Mouse (Mus musculus): ENCODE data around the gene Lhcgr. TPM values are rescaled to one million over a fixed set of nuclear protein-coding genes. Genes with fewer than 3 reads are reported as not detected.

Gene Lhcgr
- polyA plus RNA-seq, 1 experiment: not detected

GRCm38 (mm10) chr17:88749646-88750045, 42.1 kb downstream of the Lhcgr start:
- WGBS: 60% methylated on average over 8 of the region's 8 CpGs
- no peak for DNase-seq (ENCODE audit: low read depth, low spot score)

- 41% methylated on average over 8 of the region's 8 CpGs for WGBS
- no peak for DNase-seq (ENCODE audit: low read depth, low spot score)
Observed at GRCm38 (mm10) chr17:88706231-88706649, 85.5 kb downstream of the Lhcgr start.

DNA sequence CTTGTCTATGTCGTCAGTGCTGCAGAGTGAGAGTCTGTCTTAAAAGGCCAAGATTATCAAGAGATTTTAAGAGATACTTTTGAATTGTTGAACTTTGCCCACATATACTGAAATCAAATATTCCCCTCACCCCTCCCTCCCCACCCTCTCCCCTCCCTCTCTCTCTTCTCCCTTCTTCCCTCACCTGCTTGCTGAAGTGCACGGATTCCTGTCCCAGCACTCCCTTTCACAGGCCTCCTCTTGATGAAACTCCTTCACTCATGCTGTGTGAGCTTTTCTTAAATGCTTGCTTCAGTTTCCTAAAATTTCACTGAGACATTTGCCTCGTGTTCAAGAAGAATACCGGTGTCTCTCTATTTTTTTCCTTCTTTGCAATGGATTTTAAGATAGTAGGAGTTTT, 88.7 kb downstream of the Lhcgr start:
- 30% methylated on average over 4 of the region's 4 CpGs for WGBS
- no peak for DNase-seq (ENCODE audit: low read depth, low spot score)

DNA sequence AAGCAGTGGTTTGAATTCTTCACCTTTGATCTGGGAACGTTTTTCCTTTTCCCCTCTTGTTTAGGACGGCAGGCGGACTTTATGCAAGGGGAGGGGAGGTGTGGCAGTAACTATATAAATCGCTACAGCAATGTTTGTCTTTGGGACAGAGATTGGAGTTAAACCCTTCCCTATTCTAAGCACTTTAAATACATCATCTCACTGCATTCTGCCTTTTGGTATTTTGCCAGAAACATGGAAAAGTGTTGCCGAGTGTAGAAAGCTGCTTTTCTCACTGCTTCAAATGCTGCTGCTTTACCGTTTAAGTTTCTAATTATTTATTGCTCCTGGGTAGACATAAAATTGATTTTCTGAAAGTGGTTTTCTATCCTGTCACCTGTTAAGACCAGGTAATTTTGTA, 89.4 kb downstream of the Lhcgr start:
- no peak for DNase-seq (ENCODE audit: low read depth, low spot score)
- WGBS: 8% methylated on average over 6 of the region's 6 CpGs

DNA sequence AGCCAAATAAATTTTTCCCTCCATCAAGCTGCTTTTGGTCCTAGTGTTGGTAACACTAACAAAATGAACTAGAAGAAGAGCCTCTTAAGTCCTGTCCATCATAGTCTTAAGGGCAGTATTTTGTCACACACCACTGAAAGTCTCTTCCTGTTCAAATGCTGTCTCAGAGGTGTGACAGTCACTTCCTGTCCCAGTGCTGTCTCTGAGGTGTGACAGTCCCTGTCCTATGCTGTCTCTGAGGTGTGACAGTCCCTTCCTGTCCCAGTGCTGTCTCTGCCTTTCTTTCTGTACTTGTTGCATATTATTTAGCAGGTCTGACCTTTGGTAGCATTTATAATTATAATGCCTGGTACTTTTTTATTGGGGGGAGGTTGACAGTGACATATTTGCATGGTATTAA, 90.9 kb downstream of the Lhcgr start:
- DNase-seq (ENCODE audit: low read depth, low spot score): no peak

DNA sequence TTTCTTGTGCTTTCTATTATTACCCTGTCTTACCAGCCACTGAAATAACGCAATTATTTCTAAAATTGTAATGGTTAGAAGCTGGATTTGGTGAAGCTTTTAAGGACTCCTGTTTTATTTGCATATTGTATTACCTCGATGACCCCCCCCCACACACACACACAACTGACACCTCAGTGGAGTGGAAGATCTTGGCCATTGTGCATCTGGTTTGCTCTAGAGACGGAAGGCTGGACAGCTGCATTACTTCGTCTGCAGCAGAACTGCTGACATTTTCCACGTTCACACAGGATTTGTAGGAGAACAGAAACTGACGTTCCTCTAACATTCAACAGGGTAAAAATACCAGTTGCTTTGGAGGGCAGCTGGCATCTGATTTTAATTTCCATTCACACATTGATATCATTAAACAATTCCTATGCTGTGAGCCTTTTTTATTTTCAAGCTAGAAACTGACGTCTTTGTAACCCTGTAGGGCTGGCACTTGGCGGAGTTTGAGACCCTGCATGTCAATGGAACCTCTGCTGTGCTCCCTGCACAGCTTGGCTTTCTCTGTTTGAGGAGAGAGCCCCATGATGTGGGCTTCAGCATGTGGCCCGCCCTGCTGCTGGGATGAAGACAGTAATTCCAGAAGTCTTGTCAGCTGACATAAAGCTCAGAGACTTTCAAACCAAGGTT, 95.0 kb downstream of the Lhcgr start:
- 76% methylated on average over 9 of the region's 9 CpGs for WGBS
- DNase-seq (ENCODE audit: low read depth, low spot score): no peak

GRCm38 (mm10) chr17:88688226-88688625, 103.6 kb downstream of the Lhcgr start:
- 69% methylated on average over 11 of the region's 11 CpGs for WGBS
- DNase-seq (ENCODE audit: low read depth, low spot score): no peak

- WGBS: 87% methylated on average over 23 of the region's 23 CpGs
- no peak for DNase-seq (ENCODE audit: low read depth, low spot score)
Observed at GRCm38 (mm10) chr17:88675310-88676309, 116.2 kb downstream of the Lhcgr start.

GRCm38 (mm10) chr17:88670800-88671199, 121.0 kb downstream of the Lhcgr start:
- WGBS: 54% methylated on average over 4 of the region's 4 CpGs
- no peak for DNase-seq (ENCODE audit: low read depth, low spot score)

GRCm38 (mm10) chr17:88669921-88670320, 121.9 kb downstream of the Lhcgr start:
- WGBS: 81% methylated on average over 2 of the region's 2 CpGs
- DNase-seq (ENCODE audit: low read depth, low spot score): no peak

- WGBS: 16% methylated on average over 21 of the region's 21 CpGs
- no peak for DNase-seq (ENCODE audit: low read depth, low spot score)
Observed at GRCm38 (mm10) chr17:88668452-88668851, 123.3 kb downstream of the Lhcgr start, which contains the start of gene Gtf2a1l. Gtf2a1l (plus strand) TSS chr17:88668660.

Other genes starting within 250 kb of the Lhcgr start
- 3.2 and 9.7 TPM in 2 replicates for gene Ston1, start 194.3 kb downstream of the Lhcgr start, polyA plus RNA-seq (2012; rRNA removed)
- gene Gtf2a1l, start 123.3 kb downstream of the Lhcgr start, polyA plus RNA-seq (2012; rRNA removed): not detected in 2 replicates